Mouse (Mus musculus) forebrain, embryonic 11.5 days (tissue): ENCODE measurements around the gene Chst8. TPM values are rescaled to one million over a fixed set of nuclear protein-coding genes. Genes with fewer than 3 reads are reported as not detected.

Experiments used
- ATAC-seq: fragments of 200-750 bp; cut with Nextera tagmentation; replicated peaks from 2 replicates; pipeline ENCODE4 v1.8.0; 2017; ENCODE audit warnings: moderate TSS enrichment; ENCODE audit not compliant: low FRiP score
- DNase-seq: peaks from one replicate; pipeline ENCODE4 v3.0.0-alpha.2; 2017; ENCODE audit warnings: low spot score
- H3K27ac ChIP-seq: fragments of 300-500 bp; sonication (generic); 2 replicates; pipeline ENCODE4 v1.5.1; 2014; ENCODE audit warnings: low read depth, low read length
- H3K27me3 ChIP-seq: fragments of 300-500 bp; sonication (generic); 2 replicates; pipeline ENCODE4 v1.6.1; 2014; ENCODE audit warnings: mild to moderate bottlenecking, low read length, mixed read lengths; ENCODE audit not compliant: control insufficient read depth, insufficient read depth
- H3K36me3 ChIP-seq: fragments of 300-500 bp; sonication (generic); 2 replicates; pipeline ENCODE4 v1.6.1; 2014; ENCODE audit warnings: mild to moderate bottlenecking, low read length, moderate library complexity, mixed read lengths; ENCODE audit not compliant: control insufficient read depth, insufficient read depth
- H3K4me1 ChIP-seq: fragments of 300-500 bp; sonication (generic); replicated peaks from 2 replicates; pipeline ENCODE4 v1.6.1; 2014; ENCODE audit warnings: low read length, mixed read lengths; ENCODE audit not compliant: control insufficient read depth, insufficient read depth
- H3K4me2 ChIP-seq: fragments of 300-500 bp; sonication (generic); 2 replicates; pipeline ENCODE4 v1.6.1; 2014; ENCODE audit warnings: low read depth, mild to moderate bottlenecking, low read length, moderate library complexity, mixed read lengths; ENCODE audit not compliant: severe bottlenecking
- H3K4me3 ChIP-seq: fragments of 300-500 bp; sonication (generic); 2 replicates; pipeline ENCODE4 v1.5.1; 2014; ENCODE audit warnings: low read depth, low read length
- H3K9ac ChIP-seq: fragments of 300-500 bp; sonication (generic); 2 replicates; pipeline ENCODE4 v1.6.1; 2014; ENCODE audit warnings: low read length
- H3K9me3 ChIP-seq: fragments of 300-500 bp; sonication (generic); 2 replicates; pipeline ENCODE4 v1.6.1; 2016; ENCODE audit warnings: low read length, mixed read lengths; ENCODE audit not compliant: control insufficient read depth
- WGBS: fragments of 180-500 bp; shearing (Covaris S2); extraction: QIAGEN DNeasy Blood & Tissue Kit; methylation state at CpG from one replicate; pipeline ENCODE4 v1.1.7; 2014; 5-methylcytosine and 5-hydroxymethylcytosine counted together
- polyA plus RNA-seq: library from polyadenylated mRNA; unstranded; fragments of >200 nt; fragmentation: Nextera tagmentation; extraction: Ambion mirVana; gene quantifications from 2 replicates; pipeline ENCODE4 v1.2.1, GENCODE M21; 2014

The Chst8 gene
- polyA plus RNA-seq, 1 experiment from 2014 or later: 11.4 TPM

- Histone ChIP-seq H3K4me1 (no peaks in the 10 kb centered on the region), H3K4me2 (no peak overlapping the region), H3K9me3 (no peaks in the 10 kb centered on the region; the same call in 1 of the 2 replicates), H3K27ac (no peak overlapping the region), H3K36me3 (no peaks in the 10 kb centered on the region), H3K27me3 (no peaks in the 10 kb centered on the region), H3K4me3 (no peak overlapping the region), H3K9ac (no peak overlapping the region)
- 74% methylated on average over 3 of the region's 3 CpGs for WGBS
- no peak for ATAC-seq
- DNase-seq: no peak
Observed at GRCm38 (mm10) chr7:34758721-34759120, 53.8 kb downstream of the Chst8 start.

GRCm38 (mm10) chr7:34757513-34757912 lies 55.0 kb downstream of the Chst8 start:
- no peaks in the 10 kb centered on the region; the same call in 1 of the 2 replicates for H3K9me3 ChIP-seq
- WGBS: 83% methylated on average over 4 of the region's 4 CpGs

DNA sequence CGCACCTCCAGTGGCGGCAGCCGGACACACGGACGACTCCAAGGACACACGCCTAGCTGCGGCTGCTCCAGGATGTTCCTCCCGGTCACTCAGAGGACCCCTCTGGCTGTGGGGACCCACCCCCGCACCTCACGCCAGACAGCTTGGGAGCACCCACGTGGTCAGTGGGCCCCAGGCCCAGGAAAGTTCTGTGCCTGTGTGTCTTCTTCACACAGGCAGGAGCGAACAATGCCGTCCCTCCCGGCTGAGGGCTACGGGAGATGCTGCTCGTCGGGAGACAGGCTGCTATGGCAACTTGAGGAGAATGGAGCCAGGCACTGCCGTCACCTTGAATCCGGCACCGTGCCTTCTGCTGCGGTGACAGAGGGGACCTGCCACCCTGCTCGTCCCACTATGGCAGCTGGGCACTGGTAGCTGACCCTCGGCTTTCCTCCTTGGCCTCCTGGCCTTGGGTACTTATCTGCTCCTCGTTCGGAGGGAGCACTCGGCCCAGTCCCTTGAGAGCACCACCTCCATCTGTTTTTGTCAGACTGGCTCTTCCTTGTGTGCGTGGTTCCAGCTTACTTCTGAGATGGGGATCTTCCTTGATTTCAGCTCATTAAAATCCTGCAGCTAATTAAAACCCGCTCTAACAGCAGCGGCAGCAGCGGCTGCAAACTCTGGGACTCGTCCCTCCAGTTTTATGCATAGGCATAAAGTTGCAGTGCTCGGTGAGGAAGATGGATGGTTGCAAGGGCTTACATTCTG lies 59.2 kb downstream of the Chst8 start:
- Histone ChIP-seq H3K27me3 (no peaks in the 10 kb centered on the region), H3K4me3 (no peak overlapping the region), H3K4me2 (no peak overlapping the region), H3K27ac (peak overlapping the region; percentile 59), H3K4me1 (peaks cover 4% of the 10 kb centered on the region; the same call in 1 of the 2 replicates), H3K36me3 (no peaks in the 10 kb centered on the region), H3K9ac (no peak overlapping the region), H3K9me3 (no peaks in the 10 kb centered on the region; the same call in 1 of the 2 replicates)
- peak; percentile 66 for DNase-seq
- 67% methylated on average over 32 of the region's 32 CpGs for WGBS
- peak; percentile 69 for ATAC-seq

More at GRCm38 (mm10) chr7:34757513-34757912, 55.0 kb downstream of the Chst8 start:
- no peaks in the 10 kb centered on the region for H3K27me3 ChIP-seq
- no peak overlapping the region for H3K4me2 ChIP-seq
- ATAC-seq (no peak), DNase-seq (no peak)
- H3K4me3 ChIP-seq: no peak overlapping the region
- no peaks in the 10 kb centered on the region for H3K36me3 ChIP-seq
- no peaks in the 10 kb centered on the region for H3K4me1 ChIP-seq
- H3K27ac ChIP-seq: no peak overlapping the region
- H3K9ac ChIP-seq: no peak overlapping the region

DNA sequence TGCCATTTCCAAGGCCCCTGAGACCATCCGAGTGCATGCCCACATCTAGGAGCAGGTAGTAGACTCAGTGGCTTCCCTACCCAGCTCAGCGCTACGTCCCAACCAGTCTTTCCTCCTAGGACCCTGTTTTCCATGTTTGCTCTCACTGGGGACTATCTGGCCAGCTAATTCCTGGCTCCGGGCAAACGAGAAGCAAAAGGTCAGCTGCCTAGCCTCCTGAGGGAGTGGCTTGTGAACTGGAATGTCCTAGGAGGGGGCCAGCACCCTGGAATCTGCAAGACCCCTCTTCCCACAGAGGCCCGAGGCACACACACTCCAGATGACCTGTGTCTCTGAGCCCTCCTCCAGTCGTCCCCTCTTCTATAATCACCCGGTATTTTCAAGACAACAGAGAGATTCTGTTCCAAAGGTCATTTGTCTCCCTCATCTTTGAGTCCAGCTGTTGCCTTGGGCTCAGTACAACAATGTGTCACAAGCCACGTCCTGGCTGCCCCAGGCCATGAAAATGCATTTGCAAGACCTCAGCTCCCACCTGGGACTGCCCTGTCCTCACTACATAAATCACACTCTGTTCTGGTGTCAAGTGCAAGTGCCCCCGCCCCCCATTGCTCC lies 60.3 kb downstream of the Chst8 start:
- Histone ChIP-seq H3K4me3 (no peak overlapping the region), H3K9me3 (no peaks in the 10 kb centered on the region; the same call in 1 of the 2 replicates), H3K36me3 (no peaks in the 10 kb centered on the region), H3K4me2 (0 out of 2 replicates have a peak overlapping the region, but pooled peaks have one; percentile 21), H3K27ac (0 out of 2 replicates have a peak overlapping the region, but pooled peaks have one; percentile 0), H3K27me3 (no peaks in the 10 kb centered on the region), H3K4me1 (peaks cover 4% of the 10 kb centered on the region; the same call in 1 of the 2 replicates), H3K9ac (no peak overlapping the region)
- WGBS: 50% methylated on average over 10 of the region's 10 CpGs
- no peak for ATAC-seq
- DNase-seq: no peak

- Histone ChIP-seq H3K4me1 (peaks cover 4% of the 10 kb centered on the region; the same call in 1 of the 2 replicates), H3K4me2 (no peak overlapping the region), H3K36me3 (no peaks in the 10 kb centered on the region), H3K9ac (no peak overlapping the region), H3K9me3 (no peaks in the 10 kb centered on the region; the same call in 1 of the 2 replicates), H3K27ac (peak overlapping the region; percentile 57; the same call in 1 of the 2 replicates), H3K27me3 (no peaks in the 10 kb centered on the region), H3K4me3 (no peak overlapping the region)
- DNase-seq (no peak), ATAC-seq (no peak; the same call in 1 of the 2 replicates)
- 41% methylated on average over 7 of the region's 7 CpGs for WGBS
Observed at GRCm38 (mm10) chr7:34750350-34750749, 62.2 kb downstream of the Chst8 start.

DNA sequence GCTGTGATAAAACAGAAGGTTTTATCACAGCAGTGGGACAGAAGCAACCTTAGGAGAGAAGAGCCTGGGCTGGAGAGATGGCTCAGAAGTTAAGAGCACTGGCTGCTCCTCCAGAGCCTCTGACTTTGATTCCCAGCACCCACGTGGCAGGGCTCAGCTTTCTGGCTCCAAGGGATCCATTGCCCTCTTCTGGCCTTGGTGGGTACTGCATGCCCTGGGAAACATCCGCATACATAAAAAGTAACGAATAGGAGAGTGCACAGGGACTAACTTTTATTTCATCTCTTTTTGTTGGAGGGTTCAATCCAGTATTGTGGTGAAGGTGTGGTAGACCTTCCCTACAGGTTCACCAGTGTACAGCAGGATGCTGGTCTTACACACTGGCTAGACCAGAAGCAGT lies 62.8 kb downstream of the Chst8 start:
- H3K36me3 ChIP-seq: no peaks in the 10 kb centered on the region
- WGBS: 44% methylated on average over 3 of the region's 3 CpGs
- no peak for ATAC-seq
- H3K9ac ChIP-seq: no peak overlapping the region
- no peaks in the 10 kb centered on the region; the same call in 1 of the 2 replicates for H3K9me3 ChIP-seq
- peaks cover 4% of the 10 kb centered on the region; the same call in 1 of the 2 replicates for H3K4me1 ChIP-seq
- H3K4me2 ChIP-seq: no peak overlapping the region
- no peak overlapping the region for H3K4me3 ChIP-seq
- DNase-seq: peak; percentile 73
- H3K27ac ChIP-seq: peak overlapping the region; percentile 57; the same call in 1 of the 2 replicates
- no peaks in the 10 kb centered on the region for H3K27me3 ChIP-seq

DNA sequence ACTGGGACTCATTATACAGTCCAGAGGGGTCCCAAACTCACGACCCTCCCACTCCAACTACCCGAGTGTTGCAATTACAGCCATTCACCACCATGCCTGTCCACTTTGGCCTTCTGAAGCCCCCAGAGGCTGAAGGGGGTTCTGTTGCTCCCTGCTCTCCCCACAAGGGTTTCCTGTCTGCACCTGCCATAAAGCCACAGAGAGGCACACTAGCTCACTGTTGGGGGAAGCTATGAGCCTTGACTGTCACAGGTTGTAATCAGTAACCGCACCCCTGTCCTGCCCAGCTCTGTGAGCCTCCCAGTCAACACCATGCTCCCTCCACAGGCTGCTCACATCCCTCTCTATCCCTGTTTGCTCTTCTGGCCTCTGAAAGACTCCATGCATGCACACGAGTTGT lies 64.0 kb downstream of the Chst8 start:
- Histone ChIP-seq H3K4me1 (peaks cover 4% of the 10 kb centered on the region; the same call in 1 of the 2 replicates), H3K9me3 (no peaks in the 10 kb centered on the region; the same call in 1 of the 2 replicates), H3K4me3 (no peak overlapping the region), H3K36me3 (no peaks in the 10 kb centered on the region), H3K9ac (no peak overlapping the region), H3K27ac (no peak overlapping the region), H3K27me3 (no peaks in the 10 kb centered on the region), H3K4me2 (no peak overlapping the region)
- WGBS: 68% methylated on average over 4 of the region's 4 CpGs
- ATAC-seq (no peak), DNase-seq (no peak)

DNA sequence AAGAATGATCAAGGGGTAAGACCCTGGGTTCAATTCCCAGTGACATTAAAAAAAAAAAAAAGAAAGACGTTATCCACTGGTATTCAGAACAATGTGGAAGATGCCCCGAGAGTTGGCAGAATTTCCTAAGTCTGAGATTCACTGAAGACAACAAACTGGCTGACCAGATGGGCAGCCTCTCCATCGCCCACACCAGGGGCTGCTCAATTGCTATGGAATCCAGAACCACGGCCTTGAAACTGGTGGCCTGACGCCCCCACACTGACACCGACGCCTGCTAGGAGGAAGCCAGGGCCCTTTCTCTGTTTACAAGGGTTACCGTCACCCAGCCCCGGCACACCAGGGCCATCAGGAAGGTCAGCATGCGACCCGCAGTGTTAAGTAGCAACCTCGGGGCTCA lies 64.8 kb downstream of the Chst8 start:
- H3K27ac ChIP-seq: no peak overlapping the region
- no peak overlapping the region for H3K9ac ChIP-seq
- H3K4me1 ChIP-seq: peaks cover 4% of the 10 kb centered on the region; the same call in 1 of the 2 replicates
- DNase-seq: no peak
- no peaks in the 10 kb centered on the region for H3K27me3 ChIP-seq
- no peaks in the 10 kb centered on the region for H3K36me3 ChIP-seq
- WGBS: 84% methylated on average over 12 of the region's 12 CpGs
- H3K4me2 ChIP-seq: no peak overlapping the region
- no peak for ATAC-seq
- H3K9me3 ChIP-seq: no peaks in the 10 kb centered on the region; the same call in 1 of the 2 replicates
- no peak overlapping the region for H3K4me3 ChIP-seq
